Mouse (Mus musculus) heart, postnatal 36 days (tissue): ENCODE data around the gene Cd96. TPM values are rescaled to one million over a fixed set of nuclear protein-coding genes. Genes with fewer than 3 reads are reported as not detected.
"Not testable (repeated sequence)": the region's sequence is repeated elsewhere in the genome, so short reads cannot be mapped to it uniquely, and the experiment has no call there.

ENCODE experiments used
- DNase-seq, 2 experiments: peaks; one replicate each; pipeline ENCODE4 v3.0.0; 2021 to 2022
- intact Hi-C: fragments of 180-260 bp; cut with DNase I; formaldehyde crosslinking; loops from one replicate; pipeline ENCODE4 v1.15.1; 2025
- total RNA-seq, 2 experiments: library from RNA; stranded (reverse); gene quantifications; 2 replicates each; pipeline ENCODE4 v1.2.3; 2021

Cd96 gene
- total RNA-seq, result not detected

GRCm38 (mm10) chr16:46120020-46120419 is at the start of gene Cd96:
Gene Cd96 (minus strand): TSS chr16:46120251.
- DNase-seq, result no peak
- intact Hi-C loops, result no loop called here

GRCm38 (mm10) chr16:46166971-46167370 is 46.9 kb upstream of the Cd96 start:
- DNase-seq, result no peak
- intact Hi-C loops, result no loop called here

DNA sequence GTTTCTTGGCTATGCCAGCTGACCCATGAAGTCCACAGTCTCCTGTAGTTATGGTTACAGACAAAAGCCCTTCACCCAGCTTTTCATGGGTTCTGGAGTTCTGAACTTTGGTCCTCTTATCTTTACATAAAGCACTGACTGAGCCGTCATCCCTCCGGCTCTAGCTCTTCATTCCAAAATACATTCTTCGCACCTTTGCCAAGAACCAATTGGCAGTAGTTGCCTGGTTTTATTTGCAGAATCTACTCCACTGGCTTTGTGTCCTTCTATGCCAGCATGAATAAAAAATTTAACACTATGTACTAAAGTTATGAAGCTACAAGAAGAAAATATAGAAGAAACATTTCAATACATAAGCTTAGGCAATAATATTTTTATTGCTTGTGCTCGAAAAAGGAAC is 45.3 kb upstream of the Cd96 start:
- no peak for DNase-seq

GRCm38 (mm10) chr16:46154832-46155231 is 34.8 kb upstream of the Cd96 start, which contains the start of gene Gm4737:
Gene Gm4737 (minus strand): TSS chr16:46155077.
- intact Hi-C loops, DNase-seq: not testable (repeated sequence)

More for the DNA sequence above, 45.3 kb upstream of the Cd96 start:
- intact Hi-C loops, result no loop called here

DNA sequence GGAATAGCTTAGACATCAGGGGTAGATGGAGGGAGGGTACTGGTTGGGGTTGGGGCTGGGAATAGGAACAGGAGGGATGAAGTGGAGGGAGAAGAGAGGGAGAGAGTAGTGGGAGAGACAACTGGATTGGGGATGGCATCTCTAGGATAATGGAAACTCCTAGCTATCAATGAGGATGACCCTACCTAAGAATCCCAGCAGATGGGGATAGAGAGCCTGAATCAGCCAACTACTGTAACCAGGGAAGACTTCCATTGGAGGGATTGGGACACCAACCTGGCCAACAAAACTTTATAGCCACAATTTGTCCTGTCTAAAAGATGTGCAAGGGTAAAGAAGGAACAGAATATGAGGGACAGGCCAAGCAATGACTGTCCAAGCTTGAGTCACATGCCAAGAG is 31.1 kb upstream of the Cd96 start:
- no peak for DNase-seq
- intact Hi-C loops, result no loop called here

GRCm38 (mm10) chr16:46148661-46149341 is 28.8 kb upstream of the Cd96 start:
- intact Hi-C loops, result no loop called here

DNA sequence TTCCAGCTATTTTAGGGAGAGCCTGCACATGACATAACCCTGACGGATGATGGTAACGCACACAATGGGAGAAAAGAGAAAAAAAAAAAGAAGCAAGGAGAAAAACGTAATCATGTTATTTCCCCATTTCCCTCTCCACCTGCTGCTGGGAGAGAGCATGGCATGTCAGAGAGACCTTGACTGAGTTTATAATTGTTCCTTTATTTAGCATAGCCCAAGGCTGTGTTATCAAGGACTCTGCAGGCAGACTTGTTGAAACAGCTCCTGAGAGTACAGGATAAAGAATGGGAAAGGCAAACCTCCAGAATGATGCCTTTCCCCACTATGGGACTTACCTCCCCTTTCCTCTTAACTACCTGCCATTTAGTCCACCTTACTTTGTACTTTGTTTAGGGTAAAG is 26.9 kb upstream of the Cd96 start:
- no peak for DNase-seq
- intact Hi-C loops, result no loop called here

More at GRCm38 (mm10) chr16:46148661-46149341, 28.8 kb upstream of the Cd96 start:
- no peak for DNase-seq

- no peak for DNase-seq
- intact Hi-C loops, result no loop called here
These were observed 2.2 kb upstream of the Cd96 start for GRCm38 (mm10) chr16:46122238-46122637.

DNA sequence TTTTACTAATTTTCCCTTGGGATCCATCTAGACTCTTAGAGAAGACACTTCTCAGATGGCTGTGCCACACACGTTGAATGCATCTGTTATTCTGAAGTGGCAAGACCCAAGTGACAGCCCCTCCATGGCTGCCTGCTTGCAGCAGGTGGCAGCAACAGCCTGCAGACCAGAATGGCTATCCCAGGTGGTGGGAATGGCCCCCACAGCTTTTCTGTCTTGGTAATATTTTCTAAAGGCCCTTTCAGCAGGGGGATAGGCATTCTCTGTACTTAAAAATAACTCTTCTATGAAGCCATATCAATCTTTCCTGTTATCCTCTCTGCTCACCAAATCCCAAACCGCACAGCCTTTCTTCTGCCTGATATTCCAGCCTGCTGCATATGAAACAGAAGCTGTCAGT is 1.4 kb upstream of the Cd96 start:
- intact Hi-C loops, result no loop called here
- peak; percentile 6 to 8 for DNase-seq

GRCm38 (mm10) chr16:46120607-46121006 is 556 bp upstream of the Cd96 start:
- DNase-seq, result no peak
- intact Hi-C loops, result no loop called here

GRCm38 (mm10) chr16:46117645-46118044 is 2.4 kb downstream of the Cd96 start:
- DNase-seq, result no peak
- intact Hi-C loops, result no loop called here

- DNase-seq, result no peak
- intact Hi-C loops, result no loop called here
These were observed 5.3 kb downstream of the Cd96 start for GRCm38 (mm10) chr16:46114727-46115126.

- no peak for DNase-seq
- intact Hi-C loops, result no loop called here
These were observed 10.5 kb downstream of the Cd96 start for GRCm38 (mm10) chr16:46109536-46109935.

- DNase-seq, result no peak
- intact Hi-C loops, result no loop called here
These were observed 12.6 kb downstream of the Cd96 start for GRCm38 (mm10) chr16:46107431-46107830.

GRCm38 (mm10) chr16:46104491-46104890 is 15.6 kb downstream of the Cd96 start:
- no peak for DNase-seq
- intact Hi-C loops, result no loop called here

DNA sequence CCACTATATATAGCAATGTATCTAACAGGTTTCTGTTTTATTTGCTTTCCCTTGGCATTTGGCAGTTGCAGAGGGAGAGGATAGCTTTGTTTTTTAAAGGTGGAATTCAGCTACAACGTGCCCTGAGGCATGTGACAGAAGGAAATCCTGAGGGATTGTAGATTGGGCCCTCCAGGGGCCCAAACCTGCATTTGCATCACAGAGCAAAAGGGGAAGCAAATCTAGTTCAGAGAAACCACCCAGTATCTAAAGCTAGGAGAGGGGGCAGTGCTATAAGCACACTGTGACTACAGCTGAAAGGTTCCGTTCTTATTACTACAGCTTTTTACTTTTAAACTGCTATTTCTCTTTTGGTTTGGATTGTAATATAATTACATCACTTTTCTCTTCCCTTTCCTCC is 18.3 kb downstream of the Cd96 start:
- intact Hi-C loops, result loop anchor here (2.0 kb wide), 1 partner anchor 111 kb away; no protein-coding TSS in a partner anchor
- no peak for DNase-seq

- intact Hi-C loops, result loop anchor here (2.0 kb wide), 1 partner anchor 109 kb away; no protein-coding TSS in a partner anchor
- DNase-seq, result no peak
These were observed 19.8 kb downstream of the Cd96 start for GRCm38 (mm10) chr16:46100286-46100685.

- DNase-seq, result peak; percentile 14 to 17
- intact Hi-C loops, result no loop called here
These were observed 22.6 kb downstream of the Cd96 start for GRCm38 (mm10) chr16:46097421-46097820.

- intact Hi-C loops, result no loop called here
- peak; percentile 25 to 43 for DNase-seq
These were observed 25.6 kb downstream of the Cd96 start for GRCm38 (mm10) chr16:46094478-46094877.

DNA sequence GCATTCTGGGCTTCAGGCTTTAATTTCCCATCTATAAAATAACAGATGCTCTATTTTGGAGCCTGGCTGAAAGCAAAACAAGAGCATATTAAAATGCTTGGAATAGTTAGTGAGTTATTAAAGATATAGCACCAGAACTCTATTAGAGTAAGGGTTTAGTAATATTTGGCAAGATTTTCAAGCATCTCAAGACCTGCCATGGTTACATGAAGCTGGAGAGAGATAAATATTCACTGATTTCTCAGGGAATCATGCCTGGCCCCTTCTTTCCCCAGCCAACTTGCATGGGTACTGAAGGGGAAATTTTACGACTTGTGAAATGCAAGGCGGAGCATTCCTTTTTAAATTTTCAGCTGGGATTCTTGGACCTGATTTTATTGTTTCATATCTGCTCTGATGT is 27.1 kb downstream of the Cd96 start:
- DNase-seq, result no peak
- intact Hi-C loops, result no loop called here

GRCm38 (mm10) chr16:46086874-46087473 is 33.1 kb downstream of the Cd96 start:
- intact Hi-C loops, result no loop called here

GRCm38 (mm10) chr16:46068000-46068399 is 52.1 kb downstream of the Cd96 start:
- no peak for DNase-seq
- intact Hi-C loops, result no loop called here

More at GRCm38 (mm10) chr16:46086874-46087473, 33.1 kb downstream of the Cd96 start:
- no peak for DNase-seq
